Mouse (Mus musculus) urinary bladder, postnatal 14 days (tissue): ENCODE data around the gene Hhatl.

Experiments used
- DNase-seq: peaks from one replicate; pipeline ENCODE4 v3.0.0; 2021; ENCODE audit warnings: low spot score

The Hhatl gene

GRCm38 (mm10) chr9:121802747-121803146 is 10.4 kb upstream of the Hhatl start:
- no peak for DNase-seq

DNA sequence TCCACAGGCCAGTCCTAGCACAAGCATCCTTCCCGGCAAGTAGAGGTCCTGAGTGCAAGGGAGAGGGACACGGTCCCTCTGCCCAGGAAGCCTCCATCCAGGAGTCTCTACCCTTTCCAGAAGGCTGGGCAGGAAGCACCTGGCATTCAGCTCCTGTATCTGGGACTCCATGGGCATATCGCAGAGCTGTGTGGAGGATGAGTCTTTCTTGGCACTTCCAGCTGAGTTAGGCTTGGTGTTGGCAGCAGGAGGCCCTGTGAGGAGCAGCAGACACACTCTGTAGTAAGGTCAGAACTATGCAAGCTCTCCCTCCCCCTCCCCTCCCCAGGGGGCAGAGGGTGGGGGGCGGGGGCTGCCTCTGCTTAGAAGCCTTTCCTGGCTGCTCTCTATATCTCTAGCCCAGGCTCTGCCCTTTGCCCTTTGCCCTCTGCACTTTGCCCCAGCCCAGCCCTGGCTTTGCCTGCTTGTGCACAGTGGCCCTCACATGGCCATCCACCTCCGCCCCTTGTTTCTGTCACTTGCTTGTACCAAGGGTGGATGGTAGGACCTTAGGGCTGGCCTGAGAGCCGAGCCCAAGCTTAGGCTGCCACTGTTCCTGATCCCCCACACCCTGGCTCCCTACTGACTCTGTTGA is 6.7 kb upstream of the Hhatl start:
- no peak for DNase-seq

DNA sequence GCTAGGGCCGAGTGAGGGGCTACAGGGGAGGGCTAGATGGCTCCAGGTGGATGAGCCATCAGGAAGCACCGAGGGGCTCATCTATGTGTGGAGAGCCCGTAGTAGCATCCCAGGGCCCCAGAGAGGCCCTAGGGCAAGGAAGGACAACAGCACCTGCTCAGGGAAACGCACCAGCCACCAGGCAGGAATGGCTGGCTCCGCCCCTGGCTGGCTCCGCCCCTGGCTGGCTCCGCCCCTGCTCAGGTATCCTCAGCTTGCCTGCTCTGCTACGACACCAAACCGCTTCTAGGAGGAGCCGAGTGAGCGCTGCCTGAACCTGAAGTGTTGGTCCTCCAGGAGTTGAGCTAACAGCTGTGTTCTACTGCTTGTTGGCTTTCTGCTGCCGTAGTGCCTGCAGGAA is 5.4 kb upstream of the Hhatl start:
- DNase-seq, result peak; percentile 53

DNA sequence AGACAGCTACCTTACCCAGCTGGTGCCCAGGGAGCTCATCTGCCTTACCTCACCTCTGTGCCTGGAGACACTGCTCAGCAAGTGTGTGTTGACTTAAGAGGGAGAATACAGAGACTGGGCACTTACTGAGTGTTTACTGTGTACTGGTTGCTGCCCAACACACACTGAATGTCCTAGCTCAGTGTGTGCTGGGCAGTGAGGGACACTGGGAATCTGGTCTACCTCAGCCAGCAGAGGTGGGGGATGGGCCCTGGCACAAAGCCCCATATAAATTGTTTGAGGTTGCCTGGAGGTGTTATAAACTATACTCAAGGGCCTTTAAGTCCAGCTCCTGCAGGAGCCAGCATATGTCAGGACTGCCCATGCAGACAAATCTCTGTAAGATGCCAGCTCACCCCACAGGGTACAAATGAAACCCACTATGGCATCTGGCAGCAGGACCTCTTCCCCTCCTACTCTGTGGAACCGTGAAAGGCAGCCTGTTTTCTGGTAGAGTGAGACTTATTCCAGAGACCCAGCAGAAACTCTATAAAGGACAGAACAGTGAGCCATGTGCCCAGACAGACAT is 2.7 kb upstream of the Hhatl start:
- DNase-seq, result no peak

DNA sequence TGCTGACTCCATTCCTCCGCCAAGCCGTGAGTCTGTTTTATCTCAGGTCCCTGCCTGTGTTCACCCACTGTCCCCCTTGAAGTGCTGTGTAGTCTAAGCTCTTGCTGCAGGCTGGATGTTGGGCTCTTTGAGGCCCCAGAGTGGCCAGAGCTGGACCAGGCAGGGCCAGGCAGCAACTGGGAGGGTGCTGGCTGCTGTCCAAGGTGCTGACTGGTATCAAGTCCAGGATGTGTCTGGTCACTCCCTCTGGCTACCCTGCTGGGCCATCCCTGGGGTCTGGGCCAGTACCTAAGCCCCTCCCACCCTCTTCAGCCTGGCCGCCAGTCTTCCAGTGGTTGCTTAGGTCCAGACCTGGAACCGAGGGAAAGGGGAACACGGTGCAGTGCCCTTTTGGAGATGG is 1.1 kb downstream of the Hhatl start:
- DNase-seq, result peak; percentile 72

- no peak for DNase-seq
Observed at GRCm38 (mm10) chr9:121786359-121786758, 5.9 kb downstream of the Hhatl start.

GRCm38 (mm10) chr9:121785261-121785660 is 7.0 kb downstream of the Hhatl start:
- no peak for DNase-seq

DNA sequence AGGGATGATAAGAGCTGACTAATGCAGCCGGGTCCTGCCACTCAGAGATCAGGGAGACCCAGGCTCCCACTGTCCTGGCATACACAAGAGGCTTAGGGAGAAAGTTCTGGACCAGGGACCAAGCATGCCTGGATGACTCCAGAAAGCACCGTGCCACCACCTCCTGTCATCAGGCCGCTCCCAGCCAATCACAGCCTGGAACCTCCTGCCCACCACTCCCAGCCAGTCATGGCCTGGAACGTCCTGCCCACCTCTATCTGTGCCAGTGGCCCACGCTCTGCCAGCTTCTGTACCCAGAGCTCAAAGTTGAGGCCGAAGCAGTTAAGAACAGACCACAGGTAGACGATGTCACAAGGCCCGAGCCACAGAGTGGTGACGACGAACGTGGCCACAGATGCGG is 7.5 kb downstream of the Hhatl start:
- no peak for DNase-seq

GRCm38 (mm10) chr9:121778066-121778624 is 14.2 kb downstream of the Hhatl start:
- no peak for DNase-seq

DNA sequence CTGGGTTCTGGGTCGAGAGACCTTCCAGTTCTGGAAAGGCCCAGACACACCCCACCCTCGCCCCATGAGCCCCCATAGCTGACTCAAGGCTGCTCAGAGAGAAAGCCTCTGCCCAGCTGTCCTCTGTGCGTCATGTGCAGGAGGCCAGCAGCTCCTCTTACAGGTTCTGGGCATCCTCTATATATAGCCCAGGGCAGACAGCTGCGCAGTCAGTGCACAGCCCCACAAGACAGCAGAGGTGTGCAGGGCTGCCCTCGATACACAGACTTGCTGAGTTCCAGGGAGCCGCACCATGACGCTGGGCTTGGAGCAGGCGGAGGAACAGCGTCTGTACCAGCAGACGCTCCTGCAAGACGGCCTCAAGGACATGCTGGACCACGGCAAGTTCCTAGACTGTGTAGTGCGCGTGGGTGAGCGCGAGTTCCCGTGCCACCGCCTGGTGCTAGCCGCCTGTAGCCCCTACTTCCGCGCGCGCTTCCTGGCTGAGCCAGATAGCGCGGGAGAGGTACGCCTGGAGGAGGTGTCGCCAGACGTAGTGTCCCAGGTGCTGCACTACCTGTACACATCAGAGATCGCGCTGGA is 14.7 kb downstream of the Hhatl start, which contains the start of gene Klhl40:
Gene Klhl40, plus strand, starts transcription at position 124 of the 582 bp plus-strand sequence.
- no peak for DNase-seq

DNA sequence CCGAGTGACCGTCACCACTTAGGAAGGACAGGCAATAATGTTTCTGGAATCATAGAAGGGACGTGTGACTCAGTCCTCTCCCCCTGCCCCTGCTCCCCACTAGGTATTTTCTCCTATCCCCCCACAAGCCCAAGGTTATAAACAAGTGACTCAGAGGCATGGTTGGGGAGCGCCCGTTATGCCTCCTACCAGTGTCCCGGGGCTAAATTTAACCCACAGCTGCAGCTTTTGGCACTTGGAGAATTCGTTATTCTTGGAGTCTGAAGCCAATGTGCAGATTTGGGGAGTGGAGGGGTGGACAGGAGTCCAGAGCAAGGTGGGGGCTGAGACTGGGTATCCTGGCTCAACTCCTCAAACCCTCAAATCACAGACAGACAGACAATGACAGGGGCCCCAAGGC is 15.8 kb downstream of the Hhatl start:
- no peak for DNase-seq

- no peak for DNase-seq
Observed at GRCm38 (mm10) chr9:121775951-121776350, 16.4 kb downstream of the Hhatl start.

DNA sequence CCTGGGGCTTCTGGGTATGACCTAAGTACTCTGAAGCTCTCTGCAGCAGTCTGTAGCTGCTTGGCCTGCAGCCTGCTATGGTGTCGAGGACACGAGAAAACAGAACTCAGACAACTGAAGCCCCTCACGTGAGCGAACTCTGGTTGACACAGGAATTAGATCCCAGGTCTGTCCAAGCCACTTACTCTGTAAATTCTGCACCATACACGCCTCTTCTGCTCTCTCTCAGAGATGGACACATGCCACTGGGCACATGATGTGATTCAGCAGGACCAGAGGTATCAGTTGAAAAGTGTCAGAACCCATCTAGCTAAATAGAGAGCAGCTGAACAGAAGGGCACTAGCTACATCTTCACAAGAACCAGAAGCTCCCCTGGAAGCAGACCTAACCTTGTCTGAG is 19.9 kb downstream of the Hhatl start:
- no peak for DNase-seq

DNA sequence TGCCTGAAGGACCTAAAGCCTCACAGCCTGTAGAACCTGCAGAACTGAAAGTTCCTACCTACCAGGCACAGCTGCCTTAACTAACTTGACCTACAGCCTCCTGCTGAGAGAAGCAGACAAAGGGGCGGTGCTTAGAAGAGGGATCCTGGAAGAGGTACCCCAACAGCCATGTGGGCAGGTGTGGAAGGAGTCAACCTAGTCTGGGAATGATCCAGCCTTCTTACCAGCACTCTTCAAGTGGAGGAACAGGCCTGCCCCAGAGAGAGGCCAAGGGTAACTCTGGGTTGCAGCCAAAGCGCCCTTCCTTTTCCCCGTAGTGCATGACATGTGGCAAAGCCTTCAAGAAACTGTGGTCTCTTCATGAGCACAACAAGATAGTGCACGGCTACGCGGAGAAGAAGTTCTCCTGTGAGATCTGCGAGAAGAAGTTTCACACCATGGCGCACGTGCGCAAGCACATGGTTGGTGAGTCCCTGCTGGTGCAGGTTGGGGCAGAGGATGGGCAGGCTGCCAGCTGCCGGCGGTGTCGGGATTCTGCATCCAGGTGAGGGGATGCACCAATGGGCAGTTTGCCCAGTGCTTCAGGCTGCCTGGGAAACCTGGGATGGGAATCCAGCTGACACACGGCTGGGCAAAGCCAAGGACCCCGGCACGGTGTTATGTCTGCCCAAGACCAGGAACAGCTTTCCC is 27.0 kb downstream of the Hhatl start:
- DNase-seq, result no peak

- DNase-seq, result no peak
Observed at GRCm38 (mm10) chr9:121763716-121764115, 28.6 kb downstream of the Hhatl start.

DNA sequence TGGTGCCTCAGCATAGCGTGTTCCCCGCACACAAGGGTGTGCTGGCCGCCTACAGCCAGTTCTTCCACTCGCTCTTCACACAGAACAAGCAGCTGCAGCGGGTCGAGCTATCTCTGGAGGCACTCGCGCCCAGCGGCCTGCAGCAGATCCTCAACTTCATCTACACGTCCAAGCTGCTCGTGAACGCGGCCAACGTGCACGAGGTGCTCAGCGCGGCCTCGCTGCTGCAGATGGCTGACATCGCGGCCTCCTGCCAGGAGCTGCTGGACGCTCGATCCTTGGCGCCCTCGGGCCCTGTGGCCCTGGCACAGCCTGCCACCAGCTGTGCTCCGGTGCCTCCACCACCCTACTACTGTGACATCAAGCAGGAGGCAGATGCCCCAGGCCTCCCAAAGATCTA is 29.5 kb downstream of the Hhatl start:
- no peak for DNase-seq

DNA sequence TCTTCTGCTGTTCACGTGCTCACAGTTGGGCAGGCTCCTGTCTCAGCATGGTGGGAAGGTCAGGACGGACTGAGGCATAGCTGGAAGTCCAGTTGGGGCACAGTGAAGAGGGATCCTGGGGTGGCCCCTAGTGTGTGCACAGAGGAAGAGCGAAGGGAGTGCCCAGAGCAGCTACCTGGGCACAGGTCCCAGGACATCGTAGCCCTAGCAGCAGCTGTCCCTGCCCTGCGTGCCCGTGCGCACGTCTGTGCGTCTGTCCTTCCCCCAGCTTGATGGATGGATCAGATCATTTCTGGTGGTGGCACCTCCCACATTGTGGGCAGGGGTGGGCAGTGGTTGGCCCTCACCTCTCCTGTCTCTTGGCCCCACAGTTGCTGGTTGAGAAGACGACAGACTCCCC is 30.1 kb downstream of the Hhatl start:
- DNase-seq, result no peak

- DNase-seq, result no peak
Observed at GRCm38 (mm10) chr9:121761787-121762186, 30.5 kb downstream of the Hhatl start.

GRCm38 (mm10) chr9:121761091-121761665 is 31.1 kb downstream of the Hhatl start:
- DNase-seq, result peak; percentile 66

- peak; percentile 77 for DNase-seq
Observed at GRCm38 (mm10) chr9:121760271-121761090, 31.8 kb downstream of the Hhatl start.
